Mouse (Mus musculus) liver, embryonic 11.5 days (tissue): Measurements from ENCODE around the gene Ptpn7. TPM values are rescaled to one million over a fixed set of nuclear protein-coding genes. Genes with fewer than 3 reads are reported as not detected.
A peak's percentile ranks its signal among the peaks of the same experiment; 100 is the strongest.
"Not testable (repeated sequence)": the region's sequence is repeated elsewhere in the genome, so short reads cannot be mapped to it uniquely, and the experiment has no call there.

ENCODE experiments used
- ATAC-seq: fragments of 200-750 bp; cut with Nextera tagmentation; replicated peaks from 2 replicates; pipeline ENCODE4 v1.8.0; 2017; ENCODE audit warnings: moderate number of reproducible peaks, mild to moderate bottlenecking, moderate TSS enrichment, moderate library complexity; ENCODE audit not compliant: low FRiP score
- DNase-seq: peaks from one replicate; pipeline ENCODE4 v3.0.0-alpha.2; 2017; ENCODE audit warnings: low spot score
- H3K27ac ChIP-seq: fragments of 300-500 bp; sonication (generic); 2 replicates; pipeline ENCODE4 v1.5.1; 2014; ENCODE audit warnings: mild to moderate bottlenecking, low read depth, low read length, control low read depth
- H3K27me3 ChIP-seq: fragments of 300-500 bp; sonication (generic); replicated peaks from 2 replicates; pipeline ENCODE4 v1.6.1; 2014; ENCODE audit warnings: low read length, mixed read lengths; ENCODE audit not compliant: control insufficient read depth, insufficient read depth
- H3K36me3 ChIP-seq: fragments of 300-500 bp; sonication (generic); 2 replicates; pipeline ENCODE4 v1.6.1; 2014; ENCODE audit warnings: mild to moderate bottlenecking, low read length, moderate library complexity, mixed read lengths; ENCODE audit not compliant: control insufficient read depth, insufficient read depth
- H3K4me1 ChIP-seq: fragments of 300-500 bp; sonication (generic); replicated peaks from 2 replicates; pipeline ENCODE4 v1.6.1; 2014; ENCODE audit warnings: low read length, mixed read lengths; ENCODE audit not compliant: control insufficient read depth, insufficient read depth
- H3K4me2 ChIP-seq: fragments of 300-500 bp; sonication (generic); 2 replicates; pipeline ENCODE4 v1.6.1; 2014; ENCODE audit warnings: mild to moderate bottlenecking, control low read depth, moderate library complexity
- H3K4me3 ChIP-seq: fragments of 300-500 bp; sonication (generic); 2 replicates; pipeline ENCODE4 v1.5.1; 2014; ENCODE audit warnings: low read depth, low read length, control low read depth
- H3K9ac ChIP-seq: fragments of 300-500 bp; sonication (generic); 2 replicates; pipeline ENCODE4 v1.6.1; 2014; ENCODE audit warnings: low read depth, low read length, control low read depth
- H3K9me3 ChIP-seq: fragments of 300-500 bp; sonication (generic); 2 replicates; pipeline ENCODE4 v1.6.1; 2016; ENCODE audit warnings: low read length, inconsistent platforms, mixed read lengths; ENCODE audit not compliant: control insufficient read depth
- WGBS: fragments of 180-500 bp; shearing (Covaris S2); extraction: QIAGEN DNeasy Blood & Tissue Kit; methylation state at CpG from one replicate; pipeline ENCODE4 v1.1.7; 2014; 5-methylcytosine and 5-hydroxymethylcytosine counted together
- polyA plus RNA-seq: library from polyadenylated mRNA; unstranded; fragments of >200 nt; fragmentation: Nextera tagmentation; extraction: Ambion mirVana; gene quantifications from 2 replicates; pipeline ENCODE4 v1.2.1, GENCODE M21; 2014

Gene Ptpn7
- polyA plus RNA-seq, 1 experiment from 2014 or later: 43.0 TPM

DNA sequence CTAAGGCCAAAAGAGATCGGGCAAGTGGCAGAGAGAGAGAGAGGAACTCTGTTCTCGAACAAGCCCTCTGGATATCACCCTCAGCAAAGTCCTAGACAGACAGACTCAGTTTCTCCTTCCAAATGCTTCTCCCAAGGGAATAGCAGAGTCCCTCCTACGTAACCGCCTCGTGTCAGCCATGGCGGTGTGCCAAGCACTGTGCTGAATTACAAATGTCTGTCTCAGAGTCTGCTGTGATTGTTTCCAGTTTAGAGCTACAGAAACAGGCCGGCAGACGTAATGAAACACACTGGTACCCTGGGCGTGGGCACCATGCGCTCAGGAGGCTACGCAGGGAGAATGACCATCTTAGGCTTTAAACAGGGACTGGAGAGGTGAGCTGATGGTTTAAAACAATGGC is 36.2 kb upstream of the Ptpn7 start:
- Histone ChIP-seq H3K27ac (no peak overlapping the region), H3K4me2 (no peak overlapping the region), H3K27me3 (peaks cover 20% of the 10 kb centered on the region), H3K9ac (no peak overlapping the region), H3K9me3 (no peaks in the 10 kb centered on the region), H3K4me1 (peaks cover 7% of the 10 kb centered on the region), H3K36me3 (no peaks in the 10 kb centered on the region), H3K4me3 (no peak overlapping the region)
- DNase-seq: no peak
- ATAC-seq: no peak
- WGBS: 87% methylated on average over 11 of the region's 11 CpGs

DNA sequence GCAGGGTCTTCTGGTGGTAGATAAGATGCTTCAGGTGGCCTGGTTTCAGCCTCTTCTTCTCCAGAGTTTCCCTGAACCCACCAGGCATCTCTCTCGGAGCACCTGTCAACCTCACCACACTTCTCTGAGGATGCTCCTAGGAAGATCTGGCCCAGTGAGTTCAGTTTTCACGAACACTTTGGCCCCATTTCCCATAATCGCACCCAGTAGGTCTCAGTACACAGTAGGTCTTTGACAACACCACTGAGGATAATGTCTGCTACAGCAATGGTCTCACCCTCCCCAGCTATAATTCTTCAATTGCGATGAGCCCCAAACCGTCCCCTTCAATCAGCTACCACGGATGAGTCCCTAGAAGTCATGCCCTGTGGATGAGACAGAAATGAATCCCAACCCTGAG is 35.1 kb upstream of the Ptpn7 start:
- Histone ChIP-seq H3K9me3 (no peaks in the 10 kb centered on the region), H3K27ac (no peak overlapping the region), H3K4me2 (no peak overlapping the region), H3K4me1 (peaks cover 7% of the 10 kb centered on the region), H3K9ac (no peak overlapping the region), H3K27me3 (peaks cover 30% of the 10 kb centered on the region), H3K4me3 (no peak overlapping the region), H3K36me3 (no peaks in the 10 kb centered on the region)
- ATAC-seq: no peak
- no peak for DNase-seq
- 90% methylated on average over 6 of the region's 6 CpGs for WGBS

DNA sequence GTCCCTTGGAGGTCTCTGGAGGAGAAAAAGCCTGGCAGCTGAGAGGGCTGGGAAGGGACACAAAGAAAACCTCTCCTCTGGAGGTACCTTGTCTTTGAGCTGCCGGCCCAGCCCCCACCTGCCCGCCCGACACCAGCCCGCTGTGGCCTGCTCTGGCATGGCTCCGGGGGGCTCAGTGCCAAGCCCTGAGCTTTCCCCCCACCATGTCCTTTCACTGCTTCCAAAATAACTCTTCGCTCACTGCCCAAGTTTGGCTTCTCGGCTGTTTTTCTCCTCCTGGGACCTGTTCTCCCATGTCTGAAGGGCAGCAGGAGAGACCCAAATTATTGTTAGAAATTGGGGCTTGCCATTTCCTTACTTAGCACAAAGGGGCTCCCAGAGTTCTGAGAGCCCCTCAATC is 34.1 kb upstream of the Ptpn7 start:
- no peaks in the 10 kb centered on the region for H3K36me3 ChIP-seq
- H3K9me3 ChIP-seq: no peaks in the 10 kb centered on the region
- no peak for ATAC-seq
- H3K4me3 ChIP-seq: no peak overlapping the region
- peaks cover 7% of the 10 kb centered on the region for H3K4me1 ChIP-seq
- no peak overlapping the region for H3K4me2 ChIP-seq
- WGBS: 90% methylated on average over 7 of the region's 7 CpGs
- no peak overlapping the region for H3K27ac ChIP-seq
- H3K9ac ChIP-seq: no peak overlapping the region
- DNase-seq: no peak
- peaks cover 40% of the 10 kb centered on the region for H3K27me3 ChIP-seq

DNA sequence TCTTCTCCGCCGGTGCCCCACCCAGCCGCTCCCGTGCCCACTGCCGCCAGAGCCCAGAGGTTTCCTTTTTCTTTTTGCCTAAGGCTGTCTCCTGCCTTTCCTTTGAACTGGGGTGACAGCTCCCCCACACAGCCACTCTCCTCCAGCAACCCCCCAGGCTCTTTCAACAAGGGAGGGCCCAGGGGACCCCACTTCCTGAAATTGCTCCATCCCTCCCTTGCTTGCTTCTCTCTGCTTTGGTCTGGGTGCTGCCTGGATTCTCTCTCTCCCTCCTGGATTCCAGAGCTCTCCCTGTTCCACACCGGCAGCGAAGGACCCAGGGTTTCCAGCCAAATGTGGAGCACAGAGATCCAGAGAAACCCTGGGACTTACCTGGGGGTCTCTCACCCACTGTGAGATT is 32.1 kb upstream of the Ptpn7 start:
- H3K4me3 ChIP-seq: no peak overlapping the region
- no peaks in the 10 kb centered on the region for H3K36me3 ChIP-seq
- no peak overlapping the region for H3K4me2 ChIP-seq
- WGBS: 48% methylated on average over 7 of the region's 7 CpGs
- H3K9ac ChIP-seq: no peak overlapping the region
- no peak for ATAC-seq
- H3K4me1 ChIP-seq: peaks cover 5% of the 10 kb centered on the region
- DNase-seq: no peak
- peaks cover 60% of the 10 kb centered on the region for H3K27me3 ChIP-seq
- H3K9me3 ChIP-seq: no peaks in the 10 kb centered on the region
- no peak overlapping the region for H3K27ac ChIP-seq

DNA sequence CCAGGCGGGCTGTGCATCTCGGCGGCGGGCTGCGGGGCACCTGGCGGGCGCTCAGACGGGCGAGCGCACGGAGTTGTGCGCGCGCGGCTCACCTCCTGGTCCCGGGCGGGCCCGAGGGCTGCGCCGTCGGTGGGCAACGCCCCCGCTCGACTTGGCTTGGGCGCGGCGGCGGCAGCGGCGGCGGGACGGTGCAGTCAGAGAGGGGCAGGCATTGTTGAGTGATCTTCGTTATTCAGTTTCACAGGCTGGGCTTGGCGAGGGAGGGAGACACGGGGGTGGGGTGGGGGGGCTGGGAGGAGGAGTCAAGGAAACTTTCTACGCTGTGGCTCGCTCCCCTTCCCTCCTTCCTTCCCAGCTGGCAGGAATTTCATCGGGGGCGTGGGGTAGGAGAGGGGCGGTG is 27.4 kb upstream of the Ptpn7 start, which contains the start of gene Lgr6:
Gene Lgr6, minus strand, starts transcription at position 153 of the 400 bp plus-strand sequence.
- peaks cover 60% of the 10 kb centered on the region for H3K27me3 ChIP-seq
- H3K9me3 ChIP-seq: no peaks in the 10 kb centered on the region
- ATAC-seq (no peak), DNase-seq (no peak)
- H3K4me1 ChIP-seq: peaks cover 3% of the 10 kb centered on the region; the same call in 1 of the 2 replicates
- peak within 1 kb of the TSS; percentile 45 for H3K4me3 ChIP-seq
- peak within 1 kb of the TSS; percentile 58 for H3K4me2 ChIP-seq
- H3K9ac ChIP-seq: no peak within 1 kb of the TSS
- no peaks in the 10 kb centered on the region for H3K36me3 ChIP-seq
- WGBS: 1% methylated on average over 37 of the region's 40 CpGs
- H3K27ac ChIP-seq: no peak within 1 kb of the TSS

DNA sequence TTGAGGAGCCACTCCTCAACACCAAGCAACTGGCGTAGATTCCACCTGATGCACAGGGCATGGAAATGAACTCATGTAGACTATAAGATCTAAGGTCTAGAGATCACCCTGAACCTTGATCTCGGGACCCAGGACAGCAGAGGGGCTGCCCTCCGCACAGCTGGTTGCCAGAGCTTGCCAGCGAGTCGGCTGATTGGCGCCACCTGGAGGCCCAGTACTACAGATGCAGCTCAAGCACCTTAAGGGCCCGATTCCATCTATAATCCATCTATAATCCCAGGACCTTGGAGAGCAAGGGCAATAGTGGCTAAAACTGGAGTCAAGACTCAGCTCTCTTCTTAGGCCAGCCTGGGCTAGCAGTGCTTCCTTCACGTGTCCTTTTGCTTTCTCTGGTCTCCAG is 26.5 kb upstream of the Ptpn7 start:
- Histone ChIP-seq H3K27ac (no peak overlapping the region), H3K4me1 (peaks cover 3% of the 10 kb centered on the region; the same call in 1 of the 2 replicates), H3K27me3 (peaks cover 54% of the 10 kb centered on the region), H3K36me3 (no peaks in the 10 kb centered on the region), H3K4me3 (no peak overlapping the region), H3K4me2 (no peak overlapping the region), H3K9me3 (no peaks in the 10 kb centered on the region), H3K9ac (no peak overlapping the region)
- under 1% methylated on average over 8 of the region's 8 CpGs for WGBS
- no peak; the same call in 1 of the 2 replicates for ATAC-seq
- no peak for DNase-seq

DNA sequence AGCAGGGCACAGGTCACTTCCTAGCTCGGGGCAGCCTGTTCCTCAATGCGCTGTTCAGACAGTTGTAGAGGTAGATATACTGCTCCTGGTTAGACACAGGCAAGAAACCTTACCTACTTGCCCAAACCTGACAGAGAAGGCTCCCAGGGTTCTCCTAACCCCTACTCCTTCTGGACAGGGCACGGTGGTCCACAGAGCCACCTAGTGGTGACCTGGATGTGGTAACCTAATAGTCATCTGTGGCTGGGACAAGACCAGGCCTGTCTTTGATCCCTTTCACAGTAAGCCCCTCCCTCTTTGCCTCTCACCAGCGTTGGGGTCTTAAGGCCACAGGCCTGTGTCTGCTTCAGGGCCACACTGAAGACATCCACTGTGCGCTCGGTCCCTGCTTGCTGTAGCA is 23.9 kb upstream of the Ptpn7 start:
- Histone ChIP-seq H3K9me3 (no peaks in the 10 kb centered on the region), H3K4me1 (peaks cover 5% of the 10 kb centered on the region; the same call in 1 of the 2 replicates), H3K27ac (no peak overlapping the region), H3K9ac (no peak overlapping the region), H3K4me2 (no peak overlapping the region), H3K27me3 (peaks cover 28% of the 10 kb centered on the region), H3K36me3 (no peaks in the 10 kb centered on the region), H3K4me3 (no peak overlapping the region)
- 46% methylated on average over 6 of the region's 6 CpGs for WGBS
- DNase-seq (no peak), ATAC-seq (no peak)

DNA sequence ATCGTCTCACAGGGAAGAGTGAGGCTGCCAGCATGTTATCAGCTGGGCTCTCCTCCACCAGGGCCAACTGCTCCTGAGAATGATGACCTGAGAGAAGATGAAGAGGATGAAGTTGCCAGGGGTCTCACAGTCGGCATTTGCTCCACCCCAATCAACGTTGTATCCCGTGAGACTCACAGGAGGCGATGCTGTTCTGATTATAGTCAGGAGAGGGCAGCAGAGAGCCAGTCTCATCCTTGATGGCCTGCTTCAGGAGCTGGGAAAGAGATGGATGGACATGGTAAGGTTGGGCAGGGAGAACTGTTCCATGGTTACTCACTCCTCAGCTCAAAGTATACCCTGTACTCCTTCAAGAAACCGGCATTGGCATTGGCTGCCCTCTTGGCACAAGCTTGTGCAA is 22.4 kb upstream of the Ptpn7 start:
- peaks cover 3% of the 10 kb centered on the region; the same call in 1 of the 2 replicates for H3K4me1 ChIP-seq
- no peaks in the 10 kb centered on the region for H3K9me3 ChIP-seq
- H3K9ac ChIP-seq: no peak overlapping the region
- ATAC-seq: no peak
- no peaks in the 10 kb centered on the region for H3K36me3 ChIP-seq
- no peak overlapping the region for H3K4me3 ChIP-seq
- no peak overlapping the region for H3K4me2 ChIP-seq
- 21% methylated on average over 6 of the region's 6 CpGs for WGBS
- no peak overlapping the region for H3K27ac ChIP-seq
- no peak for DNase-seq
- H3K27me3 ChIP-seq: peaks cover 14% of the 10 kb centered on the region

DNA sequence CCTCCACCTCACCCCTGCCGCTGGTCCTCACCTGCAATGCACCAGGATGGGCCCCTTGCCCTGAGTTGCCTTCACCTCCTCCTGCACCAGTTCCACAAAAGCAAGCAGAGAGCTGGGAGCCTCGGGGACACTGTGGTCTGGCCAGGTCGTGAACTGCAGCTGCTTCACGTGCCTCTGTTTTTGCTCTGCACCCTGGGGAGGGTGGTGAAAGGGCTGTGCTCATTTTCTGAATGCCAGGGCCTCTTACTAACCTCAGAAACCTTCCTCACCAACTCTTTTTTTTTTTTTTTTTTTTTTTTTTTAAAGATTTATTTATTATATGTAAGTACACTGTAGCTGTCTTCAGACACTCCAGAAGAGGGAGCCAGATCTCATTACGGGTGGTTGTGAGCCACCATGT is 21.2 kb upstream of the Ptpn7 start:
- not testable (repeated sequence) for H3K36me3 ChIP-seq, H3K4me1 ChIP-seq, H3K27ac ChIP-seq, H3K4me2 ChIP-seq, H3K4me3 ChIP-seq, H3K27me3 ChIP-seq, DNase-seq, H3K9me3 ChIP-seq, H3K9ac ChIP-seq, ATAC-seq
- WGBS: 56% methylated on average over 4 of the region's 5 CpGs
